Mouse (Mus musculus) embryo, embryonic 10 days (tissue): ENCODE results near the gene Mfsd4a.

ENCODE experiments used
- DNase-seq: peaks from one replicate; pipeline ENCODE4 v3.0.0-alpha.2; 2015; ENCODE audit warnings: low spot score

Mfsd4a gene

GRCm38 (mm10) chr1:132014800-132015199 lies 53.1 kb downstream of the Mfsd4a start:
- no peak for DNase-seq

GRCm38 (mm10) chr1:132012861-132013260 lies 55.0 kb downstream of the Mfsd4a start:
- no peak for DNase-seq

GRCm38 (mm10) chr1:132011785-132012184 lies 56.1 kb downstream of the Mfsd4a start:
- no peak for DNase-seq

DNA sequence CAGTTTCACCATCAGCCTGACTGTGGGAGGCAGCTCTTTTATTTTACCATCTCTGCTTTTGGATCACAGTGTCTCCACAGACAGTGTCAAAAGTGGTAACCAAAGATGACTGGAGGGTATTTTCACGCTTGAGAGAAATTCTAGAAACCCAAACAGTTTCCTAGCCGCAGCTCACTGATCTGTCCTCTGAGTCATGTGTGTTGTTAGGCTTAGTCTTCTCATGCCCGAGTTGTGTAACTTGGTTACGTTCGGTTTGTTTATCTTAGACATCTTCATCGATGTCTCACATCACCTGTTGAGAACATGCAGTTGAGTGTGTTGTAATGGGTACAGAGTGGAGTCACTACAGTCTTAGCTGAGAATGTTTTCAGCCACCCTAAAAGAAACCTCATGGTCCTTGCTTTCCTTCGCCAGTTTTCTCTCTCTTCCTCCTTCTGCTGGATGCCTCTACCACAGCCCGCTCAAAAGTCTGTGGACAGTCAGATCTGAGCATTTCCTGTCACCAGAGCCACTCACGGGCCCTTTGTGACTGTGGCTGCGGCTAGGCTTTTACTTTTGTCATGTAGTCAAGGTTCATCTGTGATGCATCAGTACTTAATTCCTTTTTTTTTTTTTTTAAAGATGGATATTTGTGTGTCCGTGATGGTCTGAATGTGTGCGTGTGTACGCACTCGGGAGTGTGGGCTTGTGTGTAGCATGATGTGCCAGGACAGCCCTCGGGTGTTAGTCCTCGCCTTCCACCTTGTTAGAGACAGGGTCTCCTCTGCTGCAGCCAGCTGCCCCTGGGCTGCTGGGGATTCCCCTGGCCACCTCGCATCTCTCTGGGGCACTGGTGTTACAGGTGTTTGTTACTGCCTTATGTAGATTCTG lies 57.0 kb downstream of the Mfsd4a start:
- DNase-seq = no peak

- no peak for DNase-seq
Observed at GRCm38 (mm10) chr1:132008881-132009644, 58.8 kb downstream of the Mfsd4a start.

DNA sequence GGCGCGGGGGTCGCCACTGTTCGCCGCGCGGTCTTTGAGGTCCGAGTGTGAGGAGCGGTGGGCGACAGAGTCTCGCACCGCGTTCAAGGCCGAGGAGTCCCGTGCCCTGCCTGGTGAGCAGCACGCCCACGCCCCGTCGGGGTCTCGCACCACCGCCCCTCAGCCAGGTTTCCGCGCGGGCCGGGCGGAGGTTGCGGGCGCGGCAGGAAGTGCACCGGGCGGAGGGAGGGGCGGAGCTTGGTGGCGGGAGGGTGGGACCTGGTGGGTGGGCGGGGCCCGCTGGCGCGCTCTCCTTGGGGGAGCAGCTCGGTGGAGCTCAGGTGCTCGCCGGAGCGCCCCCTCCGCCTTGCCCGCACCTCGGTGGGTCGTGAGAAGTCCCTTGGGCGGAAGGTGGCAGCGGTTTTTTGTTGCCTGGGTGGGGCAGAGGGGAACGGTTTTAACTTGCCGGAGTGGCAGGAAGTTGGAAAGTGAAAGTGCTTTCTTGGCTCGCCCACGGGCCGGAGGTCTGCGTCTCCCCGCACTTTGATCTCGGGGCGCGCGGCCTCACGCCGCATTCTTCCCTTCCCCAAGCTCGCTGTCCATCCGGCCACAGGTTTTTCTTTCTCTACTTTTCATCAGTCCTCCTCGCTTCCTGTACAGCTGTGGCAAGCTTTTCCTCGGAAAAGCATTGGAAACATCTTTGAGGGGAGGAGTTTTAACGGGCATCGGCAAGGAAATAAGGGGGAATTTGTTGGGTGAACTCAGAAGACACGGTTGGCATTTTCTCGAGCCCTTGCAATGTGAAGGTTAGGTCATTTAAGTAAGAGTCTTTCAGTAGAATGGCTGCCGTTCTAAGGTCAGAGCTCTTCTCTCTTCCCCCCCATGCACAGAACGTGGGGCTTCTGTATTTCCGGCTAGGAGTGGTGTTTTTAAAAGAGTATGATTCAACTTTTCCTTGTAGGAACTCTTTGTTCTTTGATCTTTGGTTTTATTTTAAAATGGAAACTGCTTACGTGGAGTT lies 59.7 kb downstream of the Mfsd4a start:
- peak; percentile 87 for DNase-seq

GRCm38 (mm10) chr1:132007282-132007815 lies 60.5 kb downstream of the Mfsd4a start, which contains the start of gene Elk4:
Gene Elk4, plus strand, starts transcription at chr1:132007607.
- peak; percentile 82 for DNase-seq

DNA sequence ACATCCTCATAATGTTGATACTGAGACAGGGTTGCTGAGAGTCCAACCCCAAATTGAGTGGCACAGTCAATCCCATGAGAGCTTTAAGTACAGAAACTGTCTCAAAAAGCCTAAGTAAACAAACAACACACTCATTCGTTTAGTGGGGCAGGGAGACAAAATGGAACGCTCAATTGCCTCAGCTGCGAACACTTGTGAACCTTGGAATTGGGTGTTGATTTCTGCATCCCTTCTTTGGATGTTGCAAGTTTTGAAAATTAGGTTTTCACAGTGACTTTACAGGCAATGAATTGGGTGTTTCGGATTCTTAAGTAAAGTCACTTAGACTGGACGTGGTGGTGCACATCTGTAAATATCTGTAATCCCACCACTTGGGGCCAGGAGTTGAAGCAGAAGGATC lies 61.1 kb downstream of the Mfsd4a start:
- no peak for DNase-seq

- DNase-seq = no peak
Observed at GRCm38 (mm10) chr1:132006046-132006445, 61.8 kb downstream of the Mfsd4a start.

GRCm38 (mm10) chr1:132005466-132005865 lies 62.4 kb downstream of the Mfsd4a start:
- DNase-seq = no peak

GRCm38 (mm10) chr1:132004574-132005180 lies 63.2 kb downstream of the Mfsd4a start:
- no peak for DNase-seq

DNA sequence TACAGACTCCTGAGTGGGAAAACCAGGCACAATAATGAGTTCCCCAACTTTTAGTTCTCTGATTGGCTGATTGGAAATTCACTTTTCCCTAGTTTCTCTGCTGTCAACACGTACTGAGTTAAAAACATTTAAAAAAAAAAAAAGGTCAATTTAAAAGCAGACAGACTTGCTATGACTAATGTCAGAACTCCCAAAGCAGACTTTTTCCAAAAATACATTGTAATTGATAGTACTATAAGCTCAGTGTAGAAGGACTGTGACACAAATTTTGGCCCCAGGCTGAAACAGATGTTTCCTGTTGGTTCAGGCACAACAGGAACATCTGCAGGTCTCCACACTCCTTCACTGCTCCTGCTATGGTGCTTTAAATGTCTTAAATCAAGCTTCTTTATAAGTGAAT lies 64.0 kb downstream of the Mfsd4a start:
- no peak for DNase-seq

GRCm38 (mm10) chr1:132003111-132003510 lies 64.8 kb downstream of the Mfsd4a start:
- DNase-seq = no peak

GRCm38 (mm10) chr1:132001880-132002330 lies 66.0 kb downstream of the Mfsd4a start:
- no peak for DNase-seq

- no peak for DNase-seq
Observed at GRCm38 (mm10) chr1:132000506-132000905, 67.4 kb downstream of the Mfsd4a start.

DNA sequence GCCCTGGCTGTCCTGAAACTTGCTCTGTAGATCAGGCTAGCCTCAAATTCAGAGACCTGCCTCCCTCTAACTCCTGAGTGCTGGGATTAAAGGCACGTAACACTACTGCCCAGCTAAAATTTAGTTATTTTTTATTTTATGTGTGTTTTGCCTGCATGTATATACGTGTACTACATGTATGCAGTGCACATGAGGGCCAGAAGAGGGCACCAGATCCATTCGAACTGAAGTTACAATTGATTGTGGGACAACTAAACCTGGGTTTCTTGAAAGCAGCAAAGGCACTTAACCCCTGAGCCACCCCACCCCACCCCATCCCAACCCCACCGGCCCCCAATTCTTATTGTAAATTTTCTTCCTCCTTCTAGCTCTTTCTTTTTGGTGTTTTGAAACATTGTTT lies 72.8 kb downstream of the Mfsd4a start:
- DNase-seq = peak; percentile 78

DNA sequence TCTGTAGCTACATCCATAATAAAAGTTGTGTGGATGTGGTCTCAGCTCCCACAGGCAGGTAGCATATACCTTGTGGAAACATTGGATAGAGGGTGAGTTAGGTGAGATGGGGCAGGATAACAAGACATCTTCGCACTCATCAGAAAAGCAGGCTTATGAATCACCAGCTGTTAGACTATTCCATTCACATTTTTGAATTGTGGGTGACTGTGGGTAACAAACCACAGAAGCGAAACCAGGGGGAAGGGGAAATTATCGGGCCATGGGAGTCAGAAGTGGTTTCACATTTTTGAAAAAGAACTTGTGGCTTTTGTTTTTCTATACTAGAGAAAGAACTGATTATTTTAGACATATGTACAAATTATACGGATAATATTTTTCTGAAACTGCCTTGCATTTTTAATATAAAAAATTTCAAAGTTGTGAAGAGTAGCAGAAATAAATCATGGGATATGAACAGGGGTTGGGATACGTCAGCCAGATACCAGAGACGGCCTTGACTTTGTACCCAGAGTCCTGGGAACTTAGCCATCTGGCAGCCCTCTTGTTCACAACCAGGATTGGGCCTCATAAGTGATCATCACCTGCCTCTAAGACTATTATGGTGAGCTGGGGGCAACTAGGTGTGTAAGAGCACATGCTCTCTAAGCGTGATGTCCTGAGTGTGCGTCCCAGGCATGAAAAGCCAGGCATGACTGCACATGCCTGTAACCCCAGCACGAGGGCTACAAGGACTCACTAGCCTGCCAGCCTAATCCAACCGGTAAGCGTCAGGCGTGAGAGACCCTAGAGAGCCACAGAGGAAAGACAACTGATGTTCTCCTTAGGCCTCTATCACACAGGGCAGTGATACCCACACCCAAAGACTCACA lies 74.5 kb downstream of the Mfsd4a start:
- no peak for DNase-seq

DNA sequence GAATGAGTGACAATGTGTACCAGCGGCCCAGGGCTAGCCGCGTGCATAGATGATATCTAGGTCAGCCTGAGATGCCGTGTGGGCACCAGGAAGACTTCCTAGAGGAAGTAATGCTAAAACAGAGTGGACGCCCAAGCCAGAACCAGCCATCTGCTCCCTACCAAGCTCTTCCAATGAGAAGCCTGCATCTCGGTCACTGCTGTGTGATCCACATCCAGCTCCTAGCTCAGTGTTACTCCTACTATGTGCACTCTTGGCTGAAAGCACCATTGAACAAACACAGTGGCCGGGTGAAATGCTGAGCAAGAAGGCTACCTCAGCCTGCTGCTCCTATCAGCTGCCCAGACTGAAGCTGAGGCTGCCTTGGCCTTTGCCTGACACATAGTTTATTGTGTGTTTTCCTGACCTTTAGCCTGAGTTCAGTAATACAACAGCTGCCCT lies 75.3 kb downstream of the Mfsd4a start:
- no peak for DNase-seq

- DNase-seq = no peak
Observed at GRCm38 (mm10) chr1:131990083-131990760, 77.6 kb downstream of the Mfsd4a start.
